Mouse (Mus musculus) testis, adult 2 months (tissue): Measurements from ENCODE around the gene Cep131.

Experiments used
- CTCF ChIP-seq: fragments of 200-500 bp; IDR thresholded peaks from 2 replicates; pipeline ENCODE4 v1.5.1; 2012; ENCODE audit warnings: low read depth, mild to moderate bottlenecking, inconsistent platforms, low read length, moderate library complexity; ENCODE audit not compliant: control insufficient read depth, insufficient read depth, insufficient replicate concordance
- POLR2A ChIP-seq: fragments of 200-500 bp; IDR thresholded peaks from 2 replicates; pipeline ENCODE4 v1.6.1; 2012; ENCODE audit warnings: low read depth, mild to moderate bottlenecking, inconsistent platforms, low read length, moderate library complexity; ENCODE audit not compliant: control insufficient read depth

- no peak for TF ChIP-seq CTCF
- TF ChIP-seq POLR2A: no peak
Observed at GRCm38 (mm10) chr11:120014758-120015157, 71.9 kb downstream of the Cep131 start.
